Mouse (Mus musculus): ENCODE data around the gene Gm37240.

GRCm38 (mm10) chr3:84775067-84775423 lies 1112.3 kb downstream of the Gm37240 start:
- TF ChIP-seq POLR2A (IDR thresholded peaks at IDR 0.05; ENCODE audit: borderline replicate concordance, low read depth, low read length) (no peak), CTCF (IDR thresholded peaks at IDR 0.05; ENCODE audit: low read depth, low read length) (no peak)

All from bone marrow macrophage, adult 2 months (primary cell).